18 mouse cellular contexts compared by ENCODE assay signal in genomic region chr1:97578025-97578417, GRCm38 (mm10).
"Had no signal": no experiment of that assay in that cellular context is flagged by ENCODE, and none has a peak within 500 bp of the region (broad histone marks: within the 10 kb centered on the region; RNA-seq: fewer than 3 reads in every experiment).

No protein-coding gene starts in this region.

- H3K4me3 ChIP-seq: liver, embryonic 15.5 days; lung, embryonic 15.5 days; midbrain, embryonic 10.5 days; midbrain, embryonic 13.5 days; myocyte; neural tube, embryonic 12.5 days; stomach, embryonic 15.5 days had no signal

- ATAC-seq: liver, postnatal 0 days; lung, postnatal 0 days; midbrain, embryonic 13.5 days; midbrain, embryonic 16.5 days had no signal

- H3K9me3 ChIP-seq: liver, embryonic 15.5 days; lung, embryonic 15.5 days; midbrain, embryonic 10.5 days; midbrain, embryonic 13.5 days; neural tube, embryonic 12.5 days; stomach, embryonic 15.5 days had no signal

- H3K4me1 ChIP-seq: liver, embryonic 15.5 days; lung, embryonic 15.5 days; midbrain, embryonic 10.5 days; midbrain, embryonic 13.5 days; neural tube, embryonic 12.5 days; stomach, embryonic 15.5 days had no signal

- H3K4me2 ChIP-seq: liver, embryonic 15.5 days; lung, embryonic 15.5 days; midbrain, embryonic 13.5 days; neural tube, embryonic 12.5 days; stomach, embryonic 15.5 days had no signal

- H3K27me3 ChIP-seq: liver, embryonic 15.5 days; lung, embryonic 15.5 days; midbrain, embryonic 13.5 days; neural tube, embryonic 12.5 days; stomach, embryonic 15.5 days had no signal

- H3K27ac ChIP-seq: liver, embryonic 15.5 days; lung, embryonic 15.5 days; midbrain, embryonic 10.5 days; midbrain, embryonic 13.5 days; neural tube, embryonic 12.5 days; stomach, embryonic 15.5 days; stomach, postnatal 0 days had no signal

- H3K9ac ChIP-seq: liver, embryonic 15.5 days; liver, postnatal 0 days; lung, embryonic 15.5 days; midbrain, embryonic 13.5 days; neural tube, embryonic 12.5 days; stomach, embryonic 15.5 days had no signal

- DNase-seq: liver, postnatal 0 days; lung, adult 2 months; lung, postnatal 4 days; right cerebral cortex, postnatal 14 days; spleen, adult 18-20 months; thymus, adult 2 months; thymus, postnatal 25 days; thymus, postnatal 4 days had no signal

- H3K36me3 ChIP-seq: liver, embryonic 15.5 days; lung, embryonic 15.5 days; midbrain, embryonic 10.5 days; midbrain, embryonic 13.5 days; neural tube, embryonic 12.5 days; stomach, embryonic 15.5 days had no signal
